Mouse (Mus musculus) gastrocnemius, postnatal 10 days (tissue): Measurements from ENCODE around the gene Dennd4c. TPM values are rescaled to one million over a fixed set of nuclear protein-coding genes. Genes with fewer than 3 reads are reported as not detected.
"Not testable (repeated sequence)": the region's sequence is repeated elsewhere in the genome, so short reads cannot be mapped to it uniquely, and the experiment has no call there.

Experiments used
- DNase-seq: peaks from one replicate; pipeline ENCODE4 v3.0.0; 2021; ENCODE audit warnings: mixed read lengths
- total RNA-seq, 2 experiments: library from RNA; stranded (reverse); gene quantifications; 2 replicates each; pipeline ENCODE4 v1.2.3; 2021

Gene Dennd4c
- total RNA-seq, 2 experiments from 2014 or later = 18.4 to 22.1 TPM

GRCm38 (mm10) chr4:86777587-86777986, 29.2 kb downstream of the Dennd4c start:
- DNase-seq = no peak

- DNase-seq = no peak
Measured at GRCm38 (mm10) chr4:86810604-86811003, 62.2 kb downstream of the Dennd4c start.

DNA sequence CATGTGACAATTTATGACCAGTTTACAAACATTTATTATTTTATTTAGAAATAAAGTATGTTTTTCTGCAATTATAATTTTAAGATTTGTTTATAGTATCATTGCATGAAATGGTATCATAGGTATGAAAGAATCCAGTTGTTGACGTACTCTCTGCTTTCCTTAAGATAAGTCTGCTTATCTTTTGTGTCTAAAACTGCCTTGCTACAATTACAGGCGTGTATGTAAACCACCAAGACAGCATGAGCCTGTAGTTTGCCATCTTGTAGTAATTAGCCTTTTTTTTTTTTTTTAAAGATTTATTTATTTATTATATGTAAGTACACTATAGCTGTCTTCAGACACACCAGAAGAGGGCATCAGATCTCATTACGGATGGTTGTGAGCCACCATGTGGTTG, 66.5 kb downstream of the Dennd4c start:
- DNase-seq = no peak

DNA sequence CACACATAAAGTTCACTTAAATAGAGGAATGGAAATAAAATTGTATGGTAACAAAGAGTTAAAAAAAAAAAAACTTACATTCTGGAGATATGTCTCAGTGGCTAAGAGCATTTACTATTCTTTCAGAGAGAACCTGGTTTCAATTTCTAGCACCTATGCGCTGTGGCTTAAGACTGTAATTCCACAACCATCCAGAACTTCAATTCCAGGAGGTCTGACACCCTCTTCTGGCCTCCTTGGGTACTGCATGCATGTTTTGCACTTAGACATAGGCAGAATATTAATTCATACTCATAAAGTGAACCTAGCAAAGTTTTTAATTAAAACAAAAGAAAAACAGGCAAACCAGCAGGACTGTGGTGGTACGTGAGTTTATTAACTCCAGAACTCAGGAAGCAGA, 74.8 kb downstream of the Dennd4c start:
- peak; percentile 63 for DNase-seq

GRCm38 (mm10) chr4:86825143-86825542, 76.8 kb downstream of the Dennd4c start:
- DNase-seq = no peak

DNA sequence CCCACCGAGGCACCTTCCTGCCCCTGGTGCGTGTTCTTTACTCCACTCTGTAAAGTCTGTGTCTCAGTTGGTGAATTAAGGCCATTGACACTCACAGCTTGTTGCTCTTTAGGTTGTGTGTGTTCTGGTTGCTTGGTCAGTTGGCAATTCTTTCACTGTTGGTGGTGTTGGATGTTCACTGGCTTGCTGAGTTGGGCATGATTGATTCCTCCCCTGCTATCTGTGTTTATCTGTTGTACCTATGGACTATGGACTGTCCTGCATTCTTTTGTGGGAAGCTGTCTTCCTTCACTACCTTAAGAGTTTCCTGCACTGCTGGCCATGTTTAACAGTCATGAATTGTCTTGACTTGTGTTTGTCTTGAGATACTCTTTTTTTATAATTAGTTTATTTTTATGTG, 83.5 kb downstream of the Dennd4c start:
- DNase-seq = no peak

DNA sequence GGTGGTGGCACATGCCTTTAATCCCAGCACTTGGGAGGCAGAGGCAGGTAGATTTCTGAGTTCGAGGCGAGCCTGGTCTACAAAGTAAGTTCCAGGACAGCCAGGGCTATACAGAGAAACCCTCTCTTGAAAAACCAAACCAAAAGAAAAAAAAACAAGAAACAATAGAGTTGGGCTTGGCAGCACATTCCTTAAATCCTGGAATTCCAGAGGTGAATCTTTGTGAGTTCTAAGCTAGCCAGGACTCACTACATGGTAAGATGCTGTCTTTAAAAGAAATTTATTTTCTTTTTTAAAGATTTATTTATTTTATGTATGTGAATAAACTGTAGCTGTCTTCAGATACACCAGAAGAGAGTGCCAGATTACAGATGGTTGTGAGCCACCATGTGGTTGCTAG, 92.8 kb downstream of the Dennd4c start:
- not testable (repeated sequence) for DNase-seq

- peak; percentile 14 for DNase-seq
Measured at GRCm38 (mm10) chr4:86845384-86845783, 97.0 kb downstream of the Dennd4c start.

DNA sequence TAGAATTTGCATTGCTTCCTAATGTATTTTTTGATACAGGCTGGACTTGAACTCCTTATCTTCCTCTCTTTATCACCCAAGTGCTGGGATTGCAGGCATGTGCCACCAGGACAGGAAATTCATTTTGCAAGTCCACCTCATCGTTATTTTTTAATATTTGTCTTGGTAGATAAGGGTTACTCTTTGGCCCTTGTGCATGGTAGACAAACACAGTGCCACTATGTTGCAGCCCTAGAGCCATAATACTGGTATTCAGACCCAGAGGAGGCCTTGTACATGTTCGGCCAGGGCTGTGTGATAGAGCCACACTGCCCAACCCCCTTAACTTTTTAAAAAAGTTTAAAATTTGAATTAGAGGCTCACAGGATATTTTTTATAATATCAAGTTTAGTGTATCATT, 98.9 kb downstream of the Dennd4c start:
- no peak for DNase-seq

GRCm38 (mm10) chr4:86851331-86851730, 103.0 kb downstream of the Dennd4c start:
- DNase-seq = no peak

- DNase-seq = no peak
Measured at GRCm38 (mm10) chr4:86852018-86852417, 103.7 kb downstream of the Dennd4c start.

DNA sequence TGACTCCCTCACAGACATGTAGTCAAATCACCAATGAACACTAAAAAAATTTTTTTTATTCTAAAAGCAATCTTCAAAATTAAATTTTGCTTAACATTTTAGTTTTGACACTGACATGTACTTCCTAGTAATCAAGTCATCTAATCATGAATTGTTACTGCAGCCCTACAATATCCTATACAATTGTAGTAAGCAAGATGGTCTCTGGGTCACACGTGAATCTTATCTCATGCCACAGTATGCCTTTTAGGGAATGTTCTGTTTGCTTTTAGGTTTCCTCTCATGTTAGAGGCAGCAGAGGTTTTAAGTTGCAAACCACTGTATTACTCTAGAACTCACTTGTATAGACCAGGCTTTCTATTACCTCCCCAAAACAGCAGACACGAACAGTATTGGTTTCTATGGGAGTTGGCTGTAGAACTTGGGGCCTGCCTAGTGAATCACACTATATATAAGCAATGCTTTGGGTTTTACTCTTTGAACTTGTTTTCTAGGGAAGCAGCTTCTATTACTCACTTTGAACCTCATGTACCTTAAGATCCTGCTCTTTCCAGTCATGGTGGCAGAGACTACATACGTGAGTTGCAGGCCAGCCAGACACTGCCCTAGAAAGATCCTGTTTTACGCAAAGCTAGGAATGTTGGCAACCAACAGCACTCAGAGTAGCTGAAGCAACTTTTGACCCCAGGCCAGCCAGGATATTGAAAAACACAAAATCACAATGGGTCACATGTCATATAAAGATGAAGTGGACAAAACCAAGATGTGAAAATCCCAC, 104.6 kb downstream of the Dennd4c start:
- no peak for DNase-seq

DNA sequence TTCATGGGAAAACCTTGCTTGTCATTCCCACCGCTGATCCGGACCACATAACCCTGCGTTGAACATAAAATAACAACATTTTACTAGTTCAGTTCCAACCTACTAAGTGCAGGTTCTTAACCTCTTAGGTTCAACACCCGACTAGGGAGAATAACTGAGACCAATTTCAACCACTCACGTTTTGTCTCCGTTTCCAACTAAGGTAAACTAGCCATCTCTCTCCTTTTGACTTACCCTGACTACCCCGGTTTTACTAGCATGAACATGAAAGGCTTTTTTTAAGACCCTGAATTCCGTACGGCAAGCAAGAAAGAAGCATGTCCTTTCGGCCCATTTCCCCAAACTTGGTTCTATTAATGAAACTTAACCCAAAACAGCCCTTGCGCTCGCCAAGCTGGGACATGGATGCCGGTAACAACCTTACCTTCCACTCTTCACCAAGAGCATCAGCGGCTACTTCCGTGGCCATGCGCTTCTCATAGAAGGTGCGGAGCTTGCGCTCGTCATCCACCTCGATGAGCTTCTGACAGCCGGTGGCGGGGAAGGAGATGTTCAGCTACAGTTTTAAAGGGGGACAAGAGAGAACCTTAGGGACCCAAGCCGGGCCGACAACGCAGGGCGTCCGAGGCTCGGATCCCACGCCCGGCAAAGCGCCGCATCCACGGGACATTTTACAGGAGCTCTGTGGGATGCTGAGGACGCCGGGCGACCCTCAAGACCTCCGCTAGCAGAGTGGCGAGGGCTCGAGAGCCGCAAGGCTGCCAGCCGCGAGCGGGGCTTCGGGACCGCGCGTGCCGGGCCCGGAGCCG, 108.2 kb downstream of the Dennd4c start:
- DNase-seq = no peak

DNA sequence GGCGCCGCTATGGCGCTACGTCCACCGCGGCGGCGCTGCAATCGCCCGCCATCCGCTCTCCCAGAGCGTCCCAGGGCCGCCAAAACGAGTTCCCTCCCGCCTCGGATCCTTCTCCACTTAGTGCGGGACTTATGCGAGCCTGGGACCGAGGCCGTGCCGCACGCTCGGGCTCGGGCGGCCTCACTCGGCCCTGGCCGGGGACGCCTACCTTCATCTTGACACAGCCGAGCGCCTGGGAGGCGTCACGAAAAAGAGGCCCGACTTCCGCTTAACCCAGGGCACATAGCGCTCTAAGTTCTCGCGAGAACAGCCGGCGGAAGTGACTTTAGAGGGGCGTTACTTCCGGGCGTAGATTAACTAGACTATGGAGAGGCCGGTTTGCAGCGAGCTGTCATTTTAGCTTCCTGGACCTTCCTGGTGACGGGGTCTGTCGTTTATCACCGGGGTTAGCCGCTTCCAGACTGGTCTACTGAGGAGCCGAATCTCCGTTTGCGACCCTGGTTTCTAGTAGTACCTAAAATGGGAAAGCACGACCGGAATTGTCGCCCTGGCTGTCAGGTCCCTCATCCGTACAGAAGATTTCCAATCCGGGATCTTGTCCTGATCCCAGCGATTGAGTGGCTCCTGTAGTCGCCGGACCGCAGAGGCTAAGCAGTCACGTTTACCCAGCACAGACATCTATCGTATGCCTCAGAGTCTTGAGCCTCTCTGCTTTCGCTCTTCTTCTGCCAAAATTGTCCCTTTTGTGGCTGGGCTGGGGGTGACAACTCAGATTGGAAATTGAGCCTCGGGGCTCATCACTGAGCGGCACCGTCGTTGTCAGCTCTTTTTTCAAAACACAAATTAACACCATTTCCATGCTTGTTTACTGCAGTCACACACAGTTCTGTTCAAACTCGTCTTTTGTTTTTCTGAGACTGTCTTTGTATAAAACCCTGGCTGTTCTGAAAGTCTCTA, 109.0 kb downstream of the Dennd4c start, which contains the start of gene Rps6:
Gene Rps6, minus strand, starts transcription at position 300 of the 957 bp plus-strand sequence.
- DNase-seq = peak; percentile 93

GRCm38 (mm10) chr4:86858070-86858440, 109.7 kb downstream of the Dennd4c start:
- no peak for DNase-seq

- DNase-seq = no peak
Measured at GRCm38 (mm10) chr4:86864087-86864486, 115.7 kb downstream of the Dennd4c start.

GRCm38 (mm10) chr4:86871988-86872387, 123.6 kb downstream of the Dennd4c start:
- no peak for DNase-seq

DNA sequence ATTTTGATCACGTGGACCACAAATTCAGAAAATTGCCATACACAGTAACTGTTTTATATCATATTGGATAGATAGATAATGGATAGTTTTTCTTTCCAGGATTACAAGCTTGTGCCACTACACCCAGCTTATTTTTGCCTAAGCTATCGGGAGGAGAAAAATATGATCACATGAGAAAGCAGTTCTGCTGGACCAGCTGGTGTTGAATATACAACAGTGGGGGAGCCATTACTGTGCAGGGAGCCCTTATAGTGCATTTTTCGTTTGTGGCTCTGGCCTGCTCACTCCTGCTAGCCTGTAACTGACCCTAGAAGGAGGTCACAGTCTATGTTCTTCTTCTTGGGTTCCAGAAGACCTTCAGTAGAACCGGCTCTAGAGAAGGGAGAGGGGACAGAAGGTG, 124.7 kb downstream of the Dennd4c start:
- DNase-seq = no peak

GRCm38 (mm10) chr4:86874146-86874847, 125.9 kb downstream of the Dennd4c start, which contains the start of gene Acer2:
TSS of gene Acer2 (plus strand) at chr4:86874396.
- peak; percentile 93 for DNase-seq

DNA sequence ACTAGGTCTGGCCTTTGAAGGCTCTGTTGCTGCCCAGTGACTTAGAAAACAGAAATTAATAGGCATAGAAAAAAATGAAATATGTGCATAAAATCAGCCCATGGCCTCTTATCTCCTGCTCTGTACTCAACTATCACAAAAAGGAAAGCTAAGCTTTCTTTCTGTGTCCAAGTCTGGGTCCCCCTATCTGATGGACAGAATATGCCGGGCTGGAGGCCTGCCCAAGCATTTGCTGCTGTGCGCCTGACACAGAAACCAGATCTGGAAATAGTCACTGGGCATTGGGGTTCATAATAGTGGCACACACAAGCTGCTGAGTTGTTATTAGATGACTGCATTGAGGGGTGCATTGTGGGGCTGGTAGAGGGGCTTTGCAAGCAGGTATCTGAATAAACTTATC, 131.1 kb downstream of the Dennd4c start:
- DNase-seq = no peak

- no peak for DNase-seq
Measured at GRCm38 (mm10) chr4:86881178-86881577, 132.8 kb downstream of the Dennd4c start.

GRCm38 (mm10) chr4:86882413-86882812, 134.1 kb downstream of the Dennd4c start:
- DNase-seq = no peak
